Mouse (Mus musculus): ENCODE results near the gene Runx1. TPM values are rescaled to one million over a fixed set of nuclear protein-coding genes. Genes with fewer than 3 reads are reported as not detected.

Gene Runx1
- polyA plus RNA-seq, 2 experiments from 2014 or later = 40.2 to 41.6 TPM

DNA sequence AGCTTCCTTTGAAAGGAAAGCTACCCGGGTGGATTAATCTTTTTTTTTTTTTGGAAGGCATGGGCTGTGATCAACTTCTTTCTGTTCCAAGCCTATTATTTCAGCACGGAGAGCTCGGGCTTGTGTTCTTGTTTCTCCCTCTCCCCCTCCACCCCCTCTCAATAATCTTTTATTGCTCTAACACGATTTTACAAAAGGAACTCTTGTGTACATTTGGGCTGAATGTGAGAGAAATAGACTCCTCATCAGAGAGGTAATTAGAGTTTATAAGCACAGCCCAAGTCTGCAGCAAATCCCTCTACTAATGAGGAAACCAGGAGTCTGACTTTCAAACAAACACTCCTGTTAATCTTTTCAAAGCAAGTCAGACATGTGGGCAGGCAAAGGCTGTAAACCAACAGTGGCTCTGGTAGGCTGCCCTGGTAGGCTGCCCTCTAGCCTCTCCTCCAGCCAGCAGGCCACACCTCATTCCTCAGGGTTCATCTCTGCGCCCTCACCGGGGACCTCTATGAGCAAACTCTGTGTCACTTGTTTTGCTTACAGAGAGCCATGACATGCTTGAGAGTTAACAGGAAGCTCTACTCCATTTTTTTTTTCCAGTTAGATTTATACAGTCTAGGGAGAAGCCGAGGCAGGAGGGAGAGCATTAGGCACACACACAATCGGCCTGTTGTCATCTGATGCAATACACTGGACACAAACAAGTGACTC is 216.8 kb downstream of the Runx1 start:
- no peak for ATAC-seq

DNA sequence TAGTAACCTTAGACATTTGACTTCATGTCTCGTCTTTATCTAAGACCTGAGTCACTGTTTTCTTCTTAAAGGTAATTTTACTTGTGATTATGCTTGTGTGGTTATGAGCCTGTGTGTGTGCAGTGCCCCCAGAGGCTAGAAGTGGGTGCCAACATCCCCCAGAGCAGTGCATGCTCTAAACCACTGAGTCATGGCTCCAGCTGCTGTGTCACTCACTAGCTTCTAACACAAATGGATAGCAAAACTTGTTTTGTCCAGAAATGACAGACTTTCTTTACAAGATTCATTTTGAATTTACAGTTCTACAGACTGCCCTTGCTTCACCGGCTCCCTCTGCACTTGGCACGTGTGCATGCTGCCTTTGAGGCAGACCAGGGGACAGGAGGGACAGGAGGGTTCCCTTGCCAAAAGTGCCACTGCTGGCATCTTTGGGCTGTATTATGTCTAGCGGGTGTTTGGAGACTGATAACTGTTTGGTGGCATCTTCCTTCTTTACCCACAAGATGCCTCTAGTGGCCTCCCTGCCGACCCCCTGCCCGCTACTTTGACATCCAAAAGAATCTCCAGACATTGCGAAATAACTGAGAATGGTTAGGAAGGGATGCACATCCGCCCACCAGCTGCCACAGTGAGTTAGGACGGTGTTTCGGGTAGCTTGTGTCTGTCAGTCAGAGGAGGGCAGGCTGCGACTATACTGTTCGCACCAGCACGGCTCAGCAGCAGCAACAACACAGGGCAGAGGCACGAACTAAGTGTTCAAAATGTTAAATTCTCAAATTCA is 217.6 kb downstream of the Runx1 start:
- no peak for ATAC-seq

DNA sequence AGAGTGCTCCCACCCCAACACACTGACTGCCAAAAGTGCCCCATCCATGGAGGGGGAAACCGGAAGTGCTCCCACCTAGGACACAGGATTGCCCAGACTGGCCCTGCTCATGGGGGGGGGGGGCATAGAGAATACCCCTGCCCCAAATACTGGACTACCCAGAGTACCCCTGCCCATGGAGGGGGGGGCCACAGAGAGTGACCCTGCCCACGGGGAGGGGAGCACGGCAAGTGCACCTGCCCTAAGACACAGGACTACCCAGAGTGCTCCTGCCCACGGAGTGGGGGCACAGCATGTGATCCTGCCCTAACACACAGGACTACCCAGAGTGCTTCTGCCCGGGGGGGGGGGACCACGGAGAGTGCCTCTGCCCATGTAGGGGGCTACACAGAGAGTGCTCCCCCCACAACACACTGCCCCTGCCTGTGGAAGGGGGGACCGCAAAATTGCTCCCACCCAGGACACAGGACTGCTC is 219.4 kb downstream of the Runx1 start:
- ATAC-seq = no peak

DNA sequence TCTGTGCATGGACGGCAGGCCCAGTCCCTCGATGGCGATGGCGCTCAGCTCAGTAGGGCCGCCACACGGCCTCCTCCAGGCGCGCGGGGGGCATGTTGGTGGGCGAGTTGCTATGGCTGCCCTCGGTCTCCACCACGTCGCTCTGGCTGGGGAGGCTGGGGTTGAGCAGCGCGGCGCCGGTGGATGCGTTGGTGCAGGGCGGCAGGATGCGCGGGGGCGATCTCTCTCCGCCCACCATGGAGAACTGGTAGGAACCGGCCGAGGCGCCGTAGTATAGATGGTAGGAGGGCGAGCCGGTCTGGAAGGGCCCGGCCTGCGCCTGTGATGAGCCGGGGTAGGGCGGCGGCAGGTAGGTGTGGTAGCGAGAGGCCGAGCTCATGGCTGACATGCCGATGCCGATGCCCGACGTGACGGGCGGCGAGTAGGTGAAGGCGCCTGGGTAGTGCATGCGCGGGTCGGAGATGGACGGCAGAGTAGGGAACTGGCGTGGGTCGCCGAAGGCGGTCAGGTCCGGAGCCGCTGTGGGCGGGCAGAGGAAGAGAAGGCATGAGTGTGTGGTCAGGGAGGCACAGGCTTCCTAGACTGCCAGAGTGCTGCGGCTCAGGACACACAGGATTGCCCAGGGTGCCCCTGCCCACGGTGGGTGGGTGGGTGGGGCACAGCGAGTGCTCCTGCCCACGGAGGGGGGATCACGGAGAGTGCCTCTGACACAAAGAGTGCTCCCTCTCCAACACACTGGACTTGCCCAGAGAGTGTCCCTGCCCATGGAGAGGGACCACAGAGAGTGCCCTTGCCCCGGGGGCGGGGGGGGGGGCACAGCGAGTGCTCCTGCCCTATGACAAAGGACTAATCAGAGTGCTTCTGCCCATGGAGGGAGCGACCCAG is 220.1 kb downstream of the Runx1 start:
- no peak for ATAC-seq

DNA sequence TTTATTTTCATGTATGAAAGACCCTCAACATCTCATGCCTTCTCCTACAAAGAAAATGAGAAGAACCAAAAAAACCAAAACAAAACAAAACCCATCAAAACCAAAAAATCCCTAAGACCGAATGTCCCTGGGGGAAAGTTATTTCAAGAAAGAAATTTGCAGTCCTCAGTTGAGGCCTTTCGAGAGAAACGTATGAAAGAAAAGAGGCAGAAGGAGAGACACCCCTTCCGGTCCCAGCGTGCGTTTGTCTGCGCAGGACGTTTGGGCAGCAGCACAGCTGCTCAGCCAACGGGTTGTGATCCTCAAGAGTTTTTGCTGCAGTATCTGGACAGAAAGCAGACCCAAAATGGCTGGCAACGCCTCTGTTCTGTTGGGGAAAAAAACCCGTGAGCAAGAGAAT is 223.4 kb downstream of the Runx1 start:
- no peak for ATAC-seq

DNA sequence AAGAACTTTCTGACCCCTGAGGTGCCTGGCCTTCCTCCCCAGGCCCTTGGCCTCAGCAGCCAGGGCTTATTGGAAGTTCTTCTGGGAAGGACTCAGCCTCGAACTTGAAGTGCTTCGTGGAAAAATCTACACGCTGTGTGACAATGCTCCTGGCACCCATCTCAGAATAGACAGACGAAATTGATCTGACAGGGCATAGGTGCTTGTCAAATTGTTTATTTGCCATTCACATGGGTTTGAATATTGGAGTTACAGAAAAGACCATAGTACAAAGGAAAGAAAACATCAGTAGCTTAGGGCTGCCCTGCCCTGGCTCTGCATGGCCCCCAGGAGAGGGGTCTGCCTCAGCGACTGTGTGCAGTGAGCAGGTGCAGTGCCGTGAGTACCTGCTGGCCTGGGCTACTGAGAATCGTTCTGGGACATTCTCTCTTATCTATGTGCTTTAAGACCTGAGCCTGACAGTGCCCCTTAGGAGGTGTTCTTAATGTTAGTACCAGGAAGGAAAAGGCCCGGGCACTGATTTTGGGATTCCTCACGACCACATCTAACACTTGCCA is 224.6 kb downstream of the Runx1 start:
- no peak for ATAC-seq

DNA sequence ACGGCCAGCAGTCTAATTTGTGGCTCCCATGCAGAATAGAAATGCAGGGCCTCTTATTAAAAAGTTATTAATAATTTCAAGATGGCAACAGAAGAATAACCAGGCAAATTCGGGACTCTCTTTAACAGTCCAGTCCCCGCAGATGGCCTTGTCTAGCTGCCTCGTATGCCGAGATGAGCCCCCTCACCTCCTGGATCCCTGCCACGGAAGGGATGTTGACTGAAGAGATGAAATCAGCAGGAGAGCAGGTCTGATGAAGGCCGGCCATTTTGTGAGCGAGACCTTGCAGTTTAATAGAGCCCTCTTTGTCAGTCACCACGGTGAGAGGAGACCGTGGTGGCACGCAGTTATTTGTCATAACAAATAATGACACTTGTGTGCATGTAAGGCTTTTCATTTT is 226.5 kb downstream of the Runx1 start:
- ATAC-seq = no peak

DNA sequence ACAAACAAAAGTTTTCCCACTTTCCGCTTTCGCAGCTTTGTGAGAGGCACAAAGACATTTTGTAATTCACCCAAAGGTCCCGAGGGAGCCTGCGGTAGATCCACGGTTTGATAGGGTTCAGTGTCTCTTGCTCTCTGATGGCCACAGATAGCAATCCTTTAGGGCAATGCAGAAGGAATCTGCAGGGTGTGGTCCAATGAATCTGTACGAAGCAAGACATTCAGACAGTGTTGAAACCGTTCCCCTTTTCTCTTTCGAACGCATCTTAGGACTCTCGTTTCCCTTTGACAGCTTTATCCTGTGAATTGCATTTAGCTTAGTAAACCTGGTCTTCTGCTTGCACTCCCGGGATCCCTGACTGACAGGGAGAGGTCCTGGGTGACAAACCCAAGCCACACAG is 228.3 kb downstream of the Runx1 start:
- no peak for ATAC-seq

DNA sequence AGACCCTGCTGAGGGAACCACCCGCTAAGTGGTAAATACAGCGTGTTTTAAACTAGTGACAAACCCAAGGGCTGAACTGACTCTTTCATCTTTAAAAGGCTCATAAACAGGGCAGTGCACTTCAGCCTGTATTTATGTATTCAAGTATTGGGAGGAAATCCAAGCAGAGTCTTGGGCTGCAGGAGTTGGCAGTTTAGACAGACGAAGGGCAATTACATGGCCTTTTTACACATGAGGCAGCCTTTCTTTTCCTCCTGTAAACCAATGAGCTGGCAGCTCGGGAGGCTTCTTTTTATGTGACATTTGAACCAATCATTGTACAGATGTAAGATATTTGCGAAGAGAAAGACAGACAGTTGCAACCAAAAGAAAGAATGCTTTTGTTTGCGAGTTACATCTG is 233.7 kb downstream of the Runx1 start:
- no peak for ATAC-seq

DNA sequence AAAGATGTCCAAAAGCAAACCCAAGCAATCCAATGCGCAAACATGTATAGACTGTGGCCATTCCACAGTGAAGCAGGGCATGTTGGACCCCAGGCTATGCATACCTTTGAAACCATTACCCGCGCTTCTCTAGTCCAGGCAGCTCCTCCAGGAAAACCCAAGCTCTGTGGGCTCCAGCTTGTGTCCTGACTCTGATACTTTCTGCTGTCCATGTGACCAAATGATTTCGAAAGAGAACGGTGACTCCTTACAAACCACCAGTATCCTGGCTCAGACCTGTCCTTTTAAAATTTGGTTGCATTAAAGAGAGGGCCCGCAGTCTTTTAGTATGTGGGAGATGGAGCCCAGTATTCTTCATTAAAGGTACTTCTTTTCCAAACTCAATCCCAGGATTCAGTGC is 234.2 kb downstream of the Runx1 start:
- ATAC-seq = no peak

DNA sequence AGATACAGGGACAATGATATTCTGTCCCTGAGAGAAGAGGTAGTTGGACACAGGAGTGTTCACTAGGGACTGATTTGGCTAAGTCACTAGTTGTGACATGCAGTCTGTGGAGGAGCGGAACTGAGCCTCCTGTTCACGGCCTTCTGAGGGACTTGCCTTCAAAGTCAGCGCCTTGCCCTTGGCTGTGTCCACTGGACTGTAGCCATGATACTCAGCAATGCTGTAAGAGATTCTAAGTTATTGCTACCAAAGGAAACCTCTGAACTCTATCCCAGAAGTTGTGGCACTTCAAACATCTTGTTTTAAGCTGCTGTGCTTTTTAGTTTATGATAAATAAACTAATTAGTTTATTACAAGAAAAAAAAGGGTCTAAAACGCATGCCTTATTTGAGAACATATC is 238.1 kb downstream of the Runx1 start:
- ATAC-seq = no peak

DNA sequence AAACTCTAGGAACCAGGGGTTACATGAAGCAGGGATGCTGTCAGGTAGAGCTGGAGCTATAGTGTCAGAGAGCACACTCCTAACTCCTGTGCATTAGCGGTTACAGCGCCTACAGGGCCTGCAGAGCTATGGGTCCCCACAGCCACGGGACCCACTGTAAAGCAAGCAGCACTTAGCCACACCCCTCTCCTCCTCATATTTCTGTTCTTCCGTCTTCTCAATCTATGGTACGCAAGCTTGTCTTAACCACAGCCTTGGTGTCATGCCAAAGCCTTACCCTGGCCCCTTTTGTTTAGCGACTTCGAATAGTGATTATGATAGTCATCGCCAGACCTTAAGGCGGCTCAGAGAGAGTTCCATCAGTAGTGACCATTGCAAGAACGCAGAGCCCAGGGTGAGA is 244.2 kb downstream of the Runx1 start:
- ATAC-seq = no peak

DNA sequence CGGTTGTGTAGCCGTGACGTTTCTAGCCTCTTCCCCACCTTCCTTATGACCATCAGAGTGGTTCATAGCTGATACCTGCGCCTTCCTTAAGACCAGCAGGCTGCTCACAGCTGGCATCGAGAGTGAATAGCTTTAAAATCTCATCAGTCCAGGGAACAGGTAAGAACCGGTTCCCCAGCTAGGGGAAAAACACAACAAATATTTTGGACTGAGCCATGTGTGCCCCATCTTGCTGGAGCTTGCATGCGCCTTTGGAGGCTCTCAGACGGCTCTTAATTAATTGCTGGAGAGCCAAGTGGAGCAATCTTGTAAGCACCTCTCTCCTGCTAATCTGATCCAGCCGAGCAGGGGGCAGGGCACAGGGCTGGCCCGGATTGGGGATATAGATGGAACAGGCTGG is 245.0 kb downstream of the Runx1 start:
- ATAC-seq = no peak

DNA sequence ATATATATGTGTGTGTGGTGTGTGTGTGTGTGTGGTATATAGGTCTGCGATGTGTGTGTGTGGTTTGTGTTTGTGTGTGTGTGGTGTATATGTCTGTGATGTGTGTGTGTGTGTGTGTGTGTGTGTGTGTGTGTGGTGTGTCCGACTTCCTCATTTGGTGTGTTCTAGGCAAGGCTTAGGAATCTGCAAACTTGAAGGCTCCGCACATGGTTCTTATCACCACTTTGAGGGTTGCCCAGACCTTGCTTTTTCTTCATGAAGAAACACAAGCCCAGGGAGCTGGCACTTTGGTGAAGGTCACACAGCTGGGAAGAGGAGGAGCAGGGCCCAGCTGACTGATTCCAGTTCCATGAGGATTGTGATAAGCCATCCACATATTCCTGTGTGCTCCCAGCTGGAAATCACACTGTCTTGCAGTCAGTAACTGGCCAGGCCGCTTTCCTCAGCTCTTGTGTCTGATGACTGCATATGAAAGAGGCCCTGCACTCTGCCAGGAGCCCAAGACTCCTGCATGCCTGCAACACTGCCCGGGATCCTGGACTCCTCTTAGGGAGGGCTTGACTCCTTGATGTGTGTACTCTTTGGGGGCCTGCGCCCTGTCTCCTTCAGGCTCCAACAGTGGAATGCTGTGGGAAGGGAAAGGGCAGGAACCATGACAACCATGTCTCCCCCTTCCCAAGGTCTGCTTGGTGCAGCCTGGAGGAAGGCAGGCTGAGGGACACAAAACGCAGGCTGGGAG is 246.9 kb downstream of the Runx1 start:
- ATAC-seq = no peak

DNA sequence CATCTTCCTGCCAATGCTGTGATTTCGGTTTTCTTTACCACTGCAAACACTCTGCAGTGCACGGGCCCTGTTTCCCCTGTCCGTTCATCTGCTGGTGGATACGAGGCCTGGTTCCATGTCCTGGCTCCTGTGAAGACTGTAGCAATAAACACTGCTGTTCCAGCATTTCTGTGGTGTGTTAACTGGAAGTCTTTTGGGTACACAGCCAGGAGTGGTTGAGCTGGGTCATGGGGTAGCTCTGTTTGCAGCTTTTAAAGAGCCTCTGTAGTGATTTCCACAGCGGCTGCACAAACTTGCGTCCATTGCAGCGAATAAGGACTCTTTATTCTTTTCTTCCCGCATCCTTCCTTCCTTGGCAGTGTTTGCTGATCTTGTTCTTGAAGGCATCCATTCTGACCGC is 248.6 kb downstream of the Runx1 start:
- ATAC-seq = no peak

DNA sequence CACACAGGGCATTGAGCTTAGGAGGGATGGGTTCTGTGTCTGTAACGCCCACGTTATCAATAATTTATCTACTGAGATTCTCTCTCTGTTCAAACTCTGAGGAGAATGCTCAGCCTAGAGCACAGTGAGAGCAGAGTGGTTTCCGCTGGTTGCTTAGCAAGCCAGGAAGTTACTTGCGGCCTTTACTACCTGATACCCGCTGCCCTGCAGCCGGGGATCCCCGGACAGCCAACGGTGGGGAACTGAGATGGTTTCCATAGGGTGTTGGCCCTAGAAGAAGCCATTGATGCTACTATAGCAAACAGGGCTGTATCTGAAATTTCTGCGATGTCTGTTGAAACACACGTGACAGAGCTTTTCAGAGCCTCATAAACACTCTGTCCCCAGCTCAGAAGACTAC is 250.2 kb downstream of the Runx1 start:
- peak; percentile 68 for ATAC-seq

DNA sequence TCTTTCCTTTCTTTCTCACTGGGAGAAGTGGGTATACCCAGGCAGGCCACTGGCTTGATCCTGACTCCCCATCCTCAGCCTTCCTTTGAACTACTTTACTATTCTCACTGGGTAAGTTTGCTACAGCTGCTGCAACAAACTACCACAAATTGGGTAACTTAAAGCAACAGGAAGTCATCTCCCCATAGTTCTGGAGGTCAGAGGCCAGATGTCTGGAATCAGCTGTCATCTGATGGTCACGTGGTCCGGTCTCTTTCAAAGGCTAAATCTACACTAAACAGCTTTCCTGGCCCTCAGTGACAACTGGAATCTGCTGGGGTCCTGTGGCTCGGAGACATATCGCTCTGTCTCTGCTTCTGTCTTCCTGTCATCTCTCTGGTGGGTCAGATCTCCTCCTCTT is 252.8 kb downstream of the Runx1 start:
- no peak for ATAC-seq

DNA sequence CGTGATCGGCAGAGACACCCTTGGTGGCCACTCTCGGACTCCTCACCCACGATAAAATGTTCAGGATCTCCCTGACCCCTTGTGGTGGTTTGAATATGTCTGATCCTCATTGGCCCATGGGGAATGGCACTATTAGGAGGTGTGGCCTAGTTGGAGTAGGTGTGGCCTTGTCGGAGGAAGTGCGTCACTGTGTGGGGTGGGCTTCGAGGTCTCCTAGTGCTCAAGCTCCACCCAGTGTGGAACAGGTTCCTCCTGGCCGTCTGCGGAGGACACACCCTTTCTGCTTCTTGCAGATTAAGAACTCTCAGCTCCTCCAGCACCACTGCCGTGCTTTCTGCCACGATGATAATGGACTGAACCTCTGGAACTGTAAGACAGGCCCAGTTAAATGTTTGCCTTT is 254.7 kb downstream of the Runx1 start:
- ATAC-seq = no peak

DNA sequence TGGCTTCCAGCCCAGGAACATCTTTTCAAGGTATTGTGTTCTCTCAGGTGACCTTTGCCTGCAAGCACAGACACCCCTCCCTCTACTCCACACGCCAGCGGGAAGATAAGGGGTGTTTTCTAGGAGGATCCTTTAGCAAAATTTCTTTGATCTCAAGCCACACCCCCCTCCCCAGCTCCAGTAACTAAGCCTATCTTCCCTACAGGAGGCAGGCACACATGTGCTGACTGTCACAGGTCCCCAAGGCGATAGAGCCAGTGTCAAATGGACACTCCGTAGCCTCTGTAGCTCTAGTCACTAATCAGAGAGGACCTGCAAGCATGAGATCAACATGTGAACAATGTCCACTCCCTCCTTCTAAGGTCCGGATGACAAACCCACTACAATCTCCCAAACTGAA is 259.8 kb downstream of the Runx1 start:
- ATAC-seq = no peak

DNA sequence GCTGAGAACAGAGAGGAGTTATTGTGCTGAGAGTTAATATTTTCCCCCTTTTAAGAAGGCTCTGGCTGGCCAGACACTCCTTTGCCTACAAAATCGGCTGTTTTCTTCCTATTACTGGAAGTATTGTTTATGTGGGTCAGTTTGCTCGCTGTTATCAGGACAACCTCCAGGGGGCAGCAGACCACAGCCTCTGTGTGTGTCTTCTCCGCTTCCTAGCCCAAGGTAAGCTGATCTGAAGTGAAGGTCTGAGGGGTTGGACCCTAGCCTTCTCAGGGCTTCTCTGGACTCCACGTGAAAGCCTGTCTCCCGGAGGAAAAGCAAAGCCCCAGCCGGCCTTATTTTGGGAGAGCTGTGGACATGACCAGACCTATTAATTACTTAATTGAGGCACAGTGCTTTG is 260.2 kb downstream of the Runx1 start:
- ATAC-seq = peak; percentile 69

DNA sequence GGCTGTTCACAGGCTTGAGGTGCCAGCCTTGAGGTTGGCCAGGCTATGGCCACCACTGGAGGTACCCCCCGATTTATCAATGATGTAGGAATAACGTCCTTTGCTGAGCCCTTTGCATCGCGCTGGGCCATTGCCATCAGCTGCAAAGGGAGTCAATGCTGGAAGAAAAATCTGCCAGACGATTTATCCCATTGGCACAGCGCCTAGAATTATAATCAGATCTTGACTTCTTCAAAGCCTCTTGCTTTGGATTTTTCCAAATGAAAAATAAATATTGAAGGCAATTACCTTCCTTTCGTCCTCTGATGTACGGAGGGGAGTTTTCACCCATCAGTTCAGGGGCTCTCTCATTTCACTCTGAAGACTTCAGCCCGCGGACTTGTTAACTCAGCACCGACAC is 260.7 kb downstream of the Runx1 start:
- ATAC-seq = no peak

DNA sequence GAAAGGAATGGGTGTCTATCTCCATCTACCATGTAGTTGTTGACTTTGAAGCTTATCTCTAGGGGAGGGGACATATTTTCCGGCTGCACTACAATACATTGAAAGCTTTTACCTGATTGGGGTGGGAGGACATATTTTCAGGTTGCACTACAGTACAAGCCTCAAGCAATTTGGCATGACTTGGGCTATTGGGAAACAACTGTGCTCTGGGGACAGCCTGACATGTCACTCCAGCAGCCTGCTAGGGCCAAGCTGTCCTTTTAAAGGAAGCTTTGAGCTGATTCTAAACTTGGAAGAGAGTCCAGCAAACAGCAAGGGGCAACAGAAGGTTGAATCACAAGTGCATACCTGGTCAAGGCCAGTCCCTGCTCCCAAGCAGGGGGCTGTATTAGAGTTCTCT is 270.9 kb downstream of the Runx1 start:
- no peak for ATAC-seq
